8 mouse cellular contexts compared by ENCODE assay signal in the genomic region with DNA sequence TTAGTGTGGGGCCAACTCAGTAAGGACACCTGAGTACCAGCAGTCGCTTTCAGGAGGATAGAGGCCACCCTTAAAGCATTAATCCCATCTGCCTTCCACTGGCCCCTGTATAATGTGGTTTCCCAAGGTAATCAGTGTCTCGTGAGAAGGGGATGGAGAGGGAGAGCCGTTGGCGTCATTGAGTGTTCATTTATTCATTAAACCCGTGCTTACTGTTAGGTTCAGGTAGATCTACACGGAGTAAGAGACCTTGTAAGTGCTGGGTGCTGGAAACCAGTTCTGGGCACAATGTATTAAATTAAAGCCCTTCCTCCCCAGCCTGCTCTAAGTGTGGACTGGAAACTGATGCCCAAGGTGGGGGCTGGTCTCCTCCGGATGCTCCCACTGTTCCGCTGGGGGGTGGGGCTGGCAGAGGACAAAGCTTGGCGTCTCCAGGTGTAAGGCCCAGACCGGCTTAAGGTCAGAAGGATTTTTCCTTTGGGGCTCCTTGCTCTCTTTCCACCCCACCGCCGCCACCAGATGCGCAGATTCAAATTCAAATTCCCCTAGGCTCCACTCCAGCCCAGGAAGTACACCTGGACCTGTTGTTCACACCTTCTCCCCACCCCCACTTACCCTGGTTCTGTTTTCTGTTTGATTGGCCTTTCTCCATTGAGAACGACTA. TPM values are rescaled to one million over a fixed set of nuclear protein-coding genes. Genes with fewer than 3 reads are reported as not detected.
A peak's percentile ranks its signal among the peaks of the same experiment; 100 is the strongest.
DNase-seq lines count a peak whose midpoint lies in the region; ATAC-seq lines count a peak whose summit lies in the region.

No protein-coding gene starts in this region.

- H3K9me3 ChIP-seq in liver, embryonic 12.5 days (replicated peaks) = no peaks in the 10 kb centered on the region
- no peaks in the 10 kb centered on the region for H3K9me3 ChIP-seq in intestine, embryonic 15.5 days
- H3K9me3 ChIP-seq in neural tube, embryonic 14.5 days (ENCODE audit: control insufficient read depth, low read length) = no peaks in the 10 kb centered on the region

- no peak overlapping the region for H3K27ac ChIP-seq in liver, embryonic 12.5 days
- H3K27ac ChIP-seq in intestine, embryonic 15.5 days = 0 out of 2 replicates have a peak overlapping the region, but pooled peaks have one; percentile 86
- no peak overlapping the region for H3K27ac ChIP-seq in neural tube, embryonic 14.5 days (ENCODE audit: low read depth, low read length)

- peaks cover 75% of the 10 kb centered on the region for H3K4me1 ChIP-seq in liver, embryonic 12.5 days
- peaks cover 76% of the 10 kb centered on the region for H3K4me1 ChIP-seq in intestine, embryonic 15.5 days (replicated peaks)
- peaks cover 70% of the 10 kb centered on the region for H3K4me1 ChIP-seq in neural tube, embryonic 14.5 days (ENCODE audit: control insufficient read depth, insufficient read depth, low read length)

- 61% methylated on average over 14 of the region's 14 CpGs for WGBS in liver, embryonic 12.5 days (ENCODE audit: insufficient replicate concordance)
- WGBS in intestine, embryonic 15.5 days = 60% methylated on average over 14 of the region's 14 CpGs
- 44% methylated on average over 14 of the region's 14 CpGs for WGBS in neural tube, embryonic 14.5 days

- peak; percentile 34 for DNase-seq in embryo, embryonic 10.5 days (ENCODE audit: low spot score)
- no peak for DNase-seq in embryo, embryonic 10 days (ENCODE audit: low spot score)
- DNase-seq in liver = no peak
- DNase-seq in right cerebral cortex, postnatal 4 days = no peak
- no peak for DNase-seq in adrenal gland, adult 18-20 months (ENCODE audit: low spot score in 2 of 2)

- H3K36me3 ChIP-seq in liver, embryonic 12.5 days = no peaks in the 10 kb centered on the region
- H3K36me3 ChIP-seq in intestine, embryonic 15.5 days = no peaks in the 10 kb centered on the region
- H3K36me3 ChIP-seq in neural tube, embryonic 14.5 days (ENCODE audit: control insufficient read depth, insufficient read depth, low read length) = no peaks in the 10 kb centered on the region; the same call in 1 of the 2 replicates

- no peak for ATAC-seq in liver, embryonic 12.5 days
- ATAC-seq in intestine, embryonic 15.5 days = no peak
- ATAC-seq in neural tube, embryonic 14.5 days (ENCODE audit: low read depth) = no peak

- no peak overlapping the region for H3K4me3 ChIP-seq in liver, embryonic 12.5 days
- H3K4me3 ChIP-seq in intestine, embryonic 15.5 days (replicated peaks) = 0 out of 2 replicates have a peak overlapping the region, but pooled peaks have one; percentile 66
- H3K4me3 ChIP-seq in neural tube, embryonic 14.5 days (ENCODE audit: low read depth, low read length) = no peak overlapping the region

- no peak overlapping the region for H3K9ac ChIP-seq in liver, embryonic 12.5 days
- no peak overlapping the region for H3K9ac ChIP-seq in intestine, embryonic 15.5 days
- 0 out of 2 replicates have a peak overlapping the region, but pooled peaks have one; percentile 0 for H3K9ac ChIP-seq in neural tube, embryonic 14.5 days (replicated peaks; ENCODE audit: low read depth, low read length)

- peaks cover 82% of the 10 kb centered on the region for H3K27me3 ChIP-seq in liver, embryonic 12.5 days (replicated peaks)
- no peaks in the 10 kb centered on the region for H3K27me3 ChIP-seq in intestine, embryonic 15.5 days (replicated peaks)
- H3K27me3 ChIP-seq in neural tube, embryonic 14.5 days (ENCODE audit: control insufficient read depth, insufficient read depth, low read length) = no peaks in the 10 kb centered on the region

- peak overlapping the region; percentile 86 for H3K4me2 ChIP-seq in liver, embryonic 12.5 days
- peak overlapping the region; percentile 100 for H3K4me2 ChIP-seq in intestine, embryonic 15.5 days (replicated peaks)
- H3K4me2 ChIP-seq in neural tube, embryonic 14.5 days (ENCODE audit: low read depth, low read length) = peak overlapping the region; percentile 100; the same call in 1 of the 2 replicates

RNA-seq across cellular contexts. Expression of a gene that starts 29.3 kb away (rescaled TPM):
- polyA plus RNA-seq in liver, embryonic 12.5 days (2016; fragmentation: Nextera tagmentation; extraction: Ambion mirVana) = 2.9 and 3.2 TPM in 2 replicates
- 5.4 and 6.3 TPM in 2 replicates for polyA plus RNA-seq in intestine, embryonic 15.5 days (2015; fragmentation: Nextera tagmentation; extraction: Ambion mirVana)
- polyA plus RNA-seq in neural tube, embryonic 14.5 days (2014; fragmentation: Nextera tagmentation; extraction: Ambion mirVana) = 12.2 and 13.1 TPM in 2 replicates
- total RNA-seq in adrenal gland, adult 18-20 months (2021) = 10 to 100 TPM; 72.1 to 86.9 TPM
